Mouse (Mus musculus) heart, postnatal 0 days (tissue): ENCODE data around the gene Wdr41.
A peak's percentile ranks its signal among the peaks of the same experiment; 100 is the strongest.

Source experiments
- CTCF ChIP-seq: IDR thresholded peaks from 2 replicates; pipeline ENCODE4 v1.5.1; 2016; ENCODE audit warnings: antibody characterized with exemption, control low read depth, low read depth
- EP300 ChIP-seq: IDR thresholded peaks from 2 replicates; pipeline ENCODE4 v1.6.1; 2016; ENCODE audit warnings: antibody characterized with exemption, low read depth

DNA sequence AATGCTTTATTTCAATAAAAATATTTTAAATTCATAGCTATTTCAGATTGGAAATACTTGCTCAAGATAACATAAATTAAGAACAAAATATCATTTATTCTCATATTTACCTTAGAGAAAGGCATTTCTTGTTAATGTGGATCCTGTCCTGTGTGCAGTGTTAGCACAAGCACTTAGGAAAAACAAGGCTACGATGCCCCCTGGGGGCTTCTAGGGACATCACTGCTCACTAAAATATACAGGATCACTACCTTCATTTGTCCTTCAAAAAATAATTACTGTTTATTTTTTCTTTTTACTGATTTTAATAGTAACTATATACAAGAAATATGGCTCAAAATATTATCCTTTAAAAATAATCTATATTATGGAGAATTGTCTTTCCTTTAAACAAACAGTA lies 18.2 kb upstream of the Wdr41 start:
- TF ChIP-seq EP300 (no peak), CTCF (peak; percentile 33)
